ENCODE assay signal across 8 mouse cellular contexts in the genomic region with DNA sequence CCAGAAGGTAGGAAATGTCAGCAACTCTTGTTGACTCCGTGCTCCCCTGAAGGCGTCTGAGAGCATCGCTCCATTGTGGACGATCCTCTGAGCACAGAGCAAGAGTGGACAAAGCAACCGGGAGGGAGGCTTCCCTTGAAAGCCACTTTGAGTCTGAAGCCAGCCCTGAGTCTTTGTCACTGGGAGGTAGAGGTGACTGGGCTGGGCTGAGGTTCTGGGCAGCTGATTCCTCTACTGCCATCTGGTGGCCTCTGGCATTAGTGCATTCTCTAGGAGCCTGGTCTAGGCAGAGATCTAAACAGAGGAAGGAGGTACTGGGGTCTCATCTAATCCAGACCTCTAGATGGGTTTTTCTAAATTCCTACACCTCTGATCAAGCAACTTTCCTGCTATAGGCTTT. TPM values are rescaled to one million over a fixed set of nuclear protein-coding genes. Genes with fewer than 3 reads are reported as not detected.
DNase-seq lines count a peak whose midpoint lies in the region; ATAC-seq and TF ChIP-seq lines count a peak whose summit lies in the region.

No protein-coding gene starts in this region.

- DNase-seq in MEL (ENCODE audit: low read depth, low spot score) = peak; percentile 75
- DNase-seq in c-Kit-positive CD71-positive TER-119-positive erythroid progenitor cells, embryonic 14.5 days (ENCODE audit: low spot score) = peak; percentile 45
- peak; percentile 89 for DNase-seq in forebrain, embryonic 14.5 days (ENCODE audit: low spot score)
- DNase-seq in heart, postnatal 4 days = peak; percentile 90
- peak; percentile 67 to 89 for DNase-seq in layer of hippocampus, adult 2 months (ENCODE audit: low spot score in 2 of 2)
- peak; percentile 85 for DNase-seq in lung, postnatal 0 days (ENCODE audit: low spot score)
- DNase-seq in ovary, postnatal 14 days (ENCODE audit: low spot score) = peak; percentile 86
- DNase-seq in thymus, postnatal 25 days = peak; percentile 86

- no peaks in the 10 kb centered on the region for H3K4me1 ChIP-seq in MEL (ENCODE audit: control insufficient read depth in 1 of 2, insufficient read depth in 2 of 2, low read length in 2 of 2)
- H3K4me1 ChIP-seq in forebrain, embryonic 14.5 days (ENCODE audit: control insufficient read depth, insufficient read depth, low read length) = peaks cover 29% of the 10 kb centered on the region
- peaks cover 8% of the 10 kb centered on the region; the same call in 1 of the 2 replicates for H3K4me1 ChIP-seq in lung, postnatal 0 days (ENCODE audit: insufficient read depth, low read depth, low read length)

- peak; percentile 47 for ATAC-seq in forebrain, embryonic 14.5 days
- peak; percentile 66 for ATAC-seq in lung, postnatal 0 days

- no peak overlapping the region for H3K9ac ChIP-seq in MEL (ENCODE audit: control insufficient read depth, low read depth, low read length, poor library complexity, severe bottlenecking)
- no peak overlapping the region for H3K9ac ChIP-seq in forebrain, embryonic 14.5 days (ENCODE audit: low read length)
- no peak overlapping the region for H3K9ac ChIP-seq in lung, postnatal 0 days (replicated peaks; ENCODE audit: low read depth)

- no peaks in the 10 kb centered on the region for H3K36me3 ChIP-seq in MEL (ENCODE audit: control insufficient read depth in 1 of 2, insufficient read depth in 2 of 2, low read length in 2 of 2)
- H3K36me3 ChIP-seq in forebrain, embryonic 14.5 days (ENCODE audit: control insufficient read depth, insufficient read depth, low read length) = no peaks in the 10 kb centered on the region
- no peaks in the 10 kb centered on the region for H3K36me3 ChIP-seq in lung, postnatal 0 days (ENCODE audit: insufficient read depth, low read length)

- H3K4me3 ChIP-seq in MEL (ENCODE audit: control insufficient read depth in 1 of 2, insufficient read depth in 1 of 2, low read depth in 2 of 2, low read length in 2 of 2) = no peak overlapping the region
- no peak overlapping the region for H3K4me3 ChIP-seq in forebrain, embryonic 14.5 days (ENCODE audit: low read depth, low read length)
- no peak overlapping the region for H3K4me3 ChIP-seq in layer of hippocampus, adult 2 months
- no peak overlapping the region for H3K4me3 ChIP-seq in lung, postnatal 0 days (ENCODE audit: low read depth, low read length)

- 3% methylated on average over 5 of the region's 5 CpGs for WGBS in forebrain, embryonic 14.5 days
- WGBS in lung, postnatal 0 days = 9% methylated on average over 5 of the region's 5 CpGs

- no peak overlapping the region for H3K27ac ChIP-seq in MEL (ENCODE audit: control insufficient read depth, low read depth, low read length)
- H3K27ac ChIP-seq in forebrain, embryonic 14.5 days (ENCODE audit: low read depth, low read length) = no peak overlapping the region
- no peak overlapping the region for H3K27ac ChIP-seq in layer of hippocampus, adult 2 months
- H3K27ac ChIP-seq in lung, postnatal 0 days (ENCODE audit: low read length) = no peak overlapping the region

- TF ChIP-seq EP300 in MEL (IDR thresholded peaks at IDR 0.05; ENCODE audit: low read depth in 1 of 2, low read length in 2 of 2) = no peak
- no peak for TF ChIP-seq EP300 in lung, postnatal 0 days (IDR thresholded peaks at IDR 0.05)

- TF ChIP-seq POLR2A in MEL (IDR thresholded peaks at IDR 0.05; ENCODE audit: control insufficient read depth in 1 of 2, insufficient read depth in 1 of 2, low read depth in 1 of 2, low read length in 2 of 2, poor library complexity in 1 of 2) = no peak

- no peaks in the 10 kb centered on the region; a peak in 1 of 4 replicates for H3K27me3 ChIP-seq in MEL (ENCODE audit: control insufficient read depth in 1 of 2, insufficient read depth in 2 of 2, low read length in 2 of 2)
- H3K27me3 ChIP-seq in forebrain, embryonic 14.5 days (replicated peaks; ENCODE audit: control insufficient read depth, insufficient read depth, low read length) = no peaks in the 10 kb centered on the region
- H3K27me3 ChIP-seq in lung, postnatal 0 days (replicated peaks; ENCODE audit: insufficient read depth, low read length) = 0 out of 2 replicates have a peak, but pooled peaks cover 11% of the 10 kb centered on the region

- H3K9me3 ChIP-seq in MEL (replicated peaks; ENCODE audit: insufficient read depth, low read length) = no peaks in the 10 kb centered on the region
- no peaks in the 10 kb centered on the region for H3K9me3 ChIP-seq in forebrain, embryonic 14.5 days (replicated peaks; ENCODE audit: control insufficient read depth, low read length)
- H3K9me3 ChIP-seq in lung, postnatal 0 days (ENCODE audit: low read length) = no peaks in the 10 kb centered on the region

- peak; percentile 83 to 92 (median 89) for TF ChIP-seq CTCF in MEL (IDR thresholded peaks at IDR 0.05 in 2 of 3, conservative IDR thresholded peaks at IDR 0.05 in 1 of 3; ENCODE audit: control insufficient read depth in 1 of 3, insufficient read depth in 1 of 3, low read depth in 2 of 3, low read length in 3 of 3, poor library complexity in 1 of 3, severe bottlenecking in 1 of 3)
- TF ChIP-seq CTCF in layer of hippocampus, adult 2 months (conservative IDR thresholded peaks at IDR 0.05) = peak; percentile 97
- TF ChIP-seq CTCF in lung, postnatal 0 days (IDR thresholded peaks at IDR 0.05) = peak; percentile 91

- no peaks in the 10 kb centered on the region for H3K79me2 ChIP-seq in MEL (ENCODE audit: control insufficient read depth, insufficient read depth, low read length, poor library complexity)

- H3K4me2 ChIP-seq in forebrain, embryonic 14.5 days (ENCODE audit: low read length) = no peak overlapping the region
- no peak overlapping the region for H3K4me2 ChIP-seq in lung, postnatal 0 days (replicated peaks; ENCODE audit: low read depth, low read length)

- peak; percentile 79 for TF ChIP-seq RAD21 in MEL (IDR thresholded peaks at IDR 0.05; ENCODE audit: low read depth, low read length)

TF ChIP-seq in MEL, 35 proteins besides CTCF, POLR2A, EP300 and RAD21:
- TF ChIP-seq ETS1 (IDR thresholded peaks at IDR 0.05; ENCODE audit: low read depth, low read length) (no peak), SMC3 (IDR thresholded peaks at IDR 0.05; ENCODE audit: low read depth, low read length) (peak; percentile 98), POLR2AphosphoS2 (IDR thresholded peaks at IDR 0.05; ENCODE audit: low read length) (no peak), MXI1 (IDR thresholded peaks at IDR 0.05; ENCODE audit: low read depth, low read length) (no peak), ZC3H11A (IDR thresholded peaks at IDR 0.05; ENCODE audit: low read depth, low read length) (peak; percentile 85), MYC (IDR thresholded peaks at IDR 0.05; ENCODE audit: low read depth, low read length) (no peak), HCFC1 (IDR thresholded peaks at IDR 0.05; ENCODE audit: low read depth, low read length) (no peak), MYB (IDR thresholded peaks at IDR 0.05; ENCODE audit: low read depth, low read length) (no peak), ZNF384 (IDR thresholded peaks at IDR 0.05; ENCODE audit: low read depth, low read length) (no peak)

RNA-seq across cellular contexts. Expression of a gene that starts 5.3 kb away (rescaled TPM):
- 1.5 and 1.9 TPM in 2 replicates for total RNA-seq in MEL (2012; rRNA removed)
- 1 to 10 TPM in 1 of 2 experiments, not detected in 1; 4.1 TPM for polyA plus RNA-seq in MEL (2012; ENCODE audit: insufficient read depth in 1 of 2, insufficient read length in 2 of 2, low read depth in 1 of 2, low replicate concordance in 2 of 2, missing spikeins in 1 of 2)
- 9.3 and 9.6 TPM in 2 replicates for polyA plus RNA-seq in forebrain, embryonic 14.5 days (2014; fragmentation: Nextera tagmentation; extraction: Ambion mirVana)
- total RNA-seq in heart, postnatal 4 days (2021) = 1 to 10 TPM; 1.9 to 2.3 TPM
- total RNA-seq in layer of hippocampus, adult 2 months (2021) = 10 to 100 TPM; 21.8 to 22.1 TPM
- polyA plus RNA-seq in lung, postnatal 0 days (2015; fragmentation: Nextera tagmentation; extraction: Ambion mirVana) = 0.63 and 0.74 TPM in 2 replicates

RNA-seq across cellular contexts. Expression of a gene that starts 44.9 kb away (rescaled TPM):
- not detected in 2 replicates for total RNA-seq in MEL (2012; rRNA removed)
- polyA plus RNA-seq in MEL (2012; ENCODE audit: insufficient read depth in 1 of 2, insufficient read length in 2 of 2, low read depth in 1 of 2, low replicate concordance in 2 of 2, missing spikeins in 1 of 2) = not detected
- 45.2 and 45.8 TPM in 2 replicates for polyA plus RNA-seq in forebrain, embryonic 14.5 days (2014; fragmentation: Nextera tagmentation; extraction: Ambion mirVana)
- total RNA-seq in heart, postnatal 4 days (2021) = 10 to 100 TPM; 14.6 to 17.9 TPM
- total RNA-seq in layer of hippocampus, adult 2 months (2021) = 10 to 100 TPM; 51.1 to 52.0 TPM
- polyA plus RNA-seq in lung, postnatal 0 days (2015; fragmentation: Nextera tagmentation; extraction: Ambion mirVana) = 46.6 and 55.1 TPM in 2 replicates

RNA-seq across cellular contexts. Expression of a gene that starts 51.8 kb away (rescaled TPM):
- total RNA-seq in MEL (2012; rRNA removed) = not detected in 2 replicates
- not detected for polyA plus RNA-seq in MEL (2012; ENCODE audit: insufficient read depth in 1 of 2, insufficient read length in 2 of 2, low read depth in 1 of 2, low replicate concordance in 2 of 2, missing spikeins in 1 of 2)
- 22.3 and 25.6 TPM in 2 replicates for polyA plus RNA-seq in forebrain, embryonic 14.5 days (2014; fragmentation: Nextera tagmentation; extraction: Ambion mirVana)
- 10 to 100 TPM; 11.5 to 13.8 TPM for total RNA-seq in heart, postnatal 4 days (2021)
- total RNA-seq in layer of hippocampus, adult 2 months (2021) = 10 to 100 TPM; 40.0 to 41.8 TPM
- 29.3 and 30.9 TPM in 2 replicates for polyA plus RNA-seq in lung, postnatal 0 days (2015; fragmentation: Nextera tagmentation; extraction: Ambion mirVana)

RNA-seq across cellular contexts. Expression of a gene that starts 57.5 kb away (rescaled TPM):
- total RNA-seq in MEL (2012; rRNA removed) = 0.12 TPM in 1 of 2 replicates, not detected in the other
- not detected for polyA plus RNA-seq in MEL (2012; ENCODE audit: insufficient read depth in 1 of 2, insufficient read length in 2 of 2, low read depth in 1 of 2, low replicate concordance in 2 of 2, missing spikeins in 1 of 2)
- polyA plus RNA-seq in forebrain, embryonic 14.5 days (2014; fragmentation: Nextera tagmentation; extraction: Ambion mirVana) = 24.3 and 28.1 TPM in 2 replicates
- total RNA-seq in heart, postnatal 4 days (2021) = 10 to 100 TPM; 14.5 to 14.7 TPM
- total RNA-seq in layer of hippocampus, adult 2 months (2021) = 10 to 100 TPM; 48.1 to 48.3 TPM
- 39.4 and 41.2 TPM in 2 replicates for polyA plus RNA-seq in lung, postnatal 0 days (2015; fragmentation: Nextera tagmentation; extraction: Ambion mirVana)

Comparison
In these comparisons a context has a peak if more than half of its experiments do, and no peak if none do; other contexts are left out.
1. RNA of a gene that starts 44.9 kb away (total RNA-seq): 51.1 to 52.0 TPM in layer of hippocampus, adult 2 months and 14.6 to 17.9 TPM in heart, postnatal 4 days; not detected in MEL; every median in the first group is over 10 times any median in the second.
2. RNA of a gene that starts 51.8 kb away (total RNA-seq): 40.0 to 41.8 TPM in layer of hippocampus, adult 2 months and 11.5 to 13.8 TPM in heart, postnatal 4 days; not detected in MEL; every median in the first group is over 10 times any median in the second.
3. Peak in every context shown above with its lines, with median percentiles within 50 percentile points of each other: DNase-seq and CTCF ChIP-seq.